Mouse (Mus musculus): ENCODE results near the gene Tomm6. TPM values are rescaled to one million over a fixed set of nuclear protein-coding genes. Genes with fewer than 3 reads are reported as not detected.
A peak's percentile ranks its signal among the peaks of the same experiment; 100 is the strongest.

The Tomm6 gene
- 318 and 344 TPM in 2 replicates for polyA plus RNA-seq (2015; fragmentation: Nextera tagmentation; extraction: Ambion mirVana)

- Histone ChIP-seq H3K27ac (ENCODE audit: low read length) (peak within 1 kb of the TSS; percentile 72), H3K4me2 (replicated peaks; ENCODE audit: low read depth, low read length) (peak within 1 kb of the TSS; percentile 83), H3K9me3 (ENCODE audit: low read length) (no peaks in the 10 kb centered on the region), H3K27me3 (ENCODE audit: insufficient read depth, low read length) (no peaks in the 10 kb centered on the region), H3K36me3 (ENCODE audit: insufficient read depth, low read length) (peaks cover 21% of the 10 kb centered on the region; the same call in 1 of the 2 replicates), H3K4me1 (ENCODE audit: insufficient read depth, low read length) (peaks cover 15% of the 10 kb centered on the region), H3K4me3 (ENCODE audit: low read length) (peak within 1 kb of the TSS; percentile 75), H3K9ac (replicated peaks; ENCODE audit: low read length) (peak within 1 kb of the TSS; percentile 83)
- no peak for ATAC-seq (ENCODE audit: low FRiP score, low TSS enrichment)
- 0% methylated on average over 9 of the region's 9 CpGs for WGBS
Observed at GRCm38 (mm10) chr17:47688344-47688607, at the start of gene Tomm6. Gene Tomm6 (minus strand): TSS chr17:47688386.

- H3K27ac ChIP-seq (ENCODE audit: low read length), result peak overlapping the region; percentile 90
- H3K36me3 ChIP-seq (ENCODE audit: insufficient read depth, low read length), result no peaks in the 10 kb centered on the region
- under 1% methylated on average over 41 of the region's 60 CpGs for WGBS
Observed at GRCm38 (mm10) chr17:47737271-47738065, 49.3 kb upstream of the Tomm6 start.

GRCm38 (mm10) chr17:47736856-47737255 is 48.7 kb upstream of the Tomm6 start, which contains the start of gene Tfeb:
Gene Tfeb (plus strand): TSS chr17:47737030.
- peak within 1 kb of the TSS; percentile 90 for H3K27ac ChIP-seq (ENCODE audit: low read length)
- H3K27me3 ChIP-seq (ENCODE audit: insufficient read depth, low read length), result no peaks in the 10 kb centered on the region
- H3K9ac ChIP-seq (replicated peaks; ENCODE audit: low read length), result peak within 1 kb of the TSS; percentile 71
- H3K36me3 ChIP-seq (ENCODE audit: insufficient read depth, low read length), result no peaks in the 10 kb centered on the region
- peak; percentile 64 for ATAC-seq (ENCODE audit: low FRiP score, low TSS enrichment)
- peak within 1 kb of the TSS; percentile 62 for H3K4me3 ChIP-seq (ENCODE audit: low read length)
- peaks cover 17% of the 10 kb centered on the region for H3K4me1 ChIP-seq (ENCODE audit: insufficient read depth, low read length)
- H3K9me3 ChIP-seq (ENCODE audit: low read length), result no peaks in the 10 kb centered on the region
- H3K4me2 ChIP-seq (replicated peaks; ENCODE audit: low read depth, low read length), result peak within 1 kb of the TSS; percentile 77
- under 1% methylated on average over 35 of the region's 47 CpGs for WGBS

More at GRCm38 (mm10) chr17:47737271-47738065, 49.3 kb upstream of the Tomm6 start:
- Histone ChIP-seq H3K9ac (replicated peaks; ENCODE audit: low read length) (peak overlapping the region; percentile 71), H3K9me3 (ENCODE audit: low read length) (no peaks in the 10 kb centered on the region), H3K4me1 (ENCODE audit: insufficient read depth, low read length) (peaks cover 17% of the 10 kb centered on the region), H3K27me3 (ENCODE audit: insufficient read depth, low read length) (no peaks in the 10 kb centered on the region), H3K4me2 (replicated peaks; ENCODE audit: low read depth, low read length) (peak overlapping the region; percentile 77), H3K4me3 (ENCODE audit: low read length) (peak overlapping the region; percentile 62)
- peak; percentile 93 for ATAC-seq (ENCODE audit: low FRiP score, low TSS enrichment)

- H3K9ac ChIP-seq (replicated peaks; ENCODE audit: low read length), result no peak overlapping the region
- no peaks in the 10 kb centered on the region for H3K9me3 ChIP-seq (ENCODE audit: low read length)
- 65% methylated on average over 14 of the region's 14 CpGs for WGBS
Observed at GRCm38 (mm10) chr17:47735553-47736100, 47.4 kb upstream of the Tomm6 start.

GRCm38 (mm10) chr17:47730633-47731575 is 42.7 kb upstream of the Tomm6 start:
- Histone ChIP-seq H3K27me3 (ENCODE audit: insufficient read depth, low read length) (no peaks in the 10 kb centered on the region), H3K4me3 (ENCODE audit: low read length) (no peak overlapping the region), H3K9ac (replicated peaks; ENCODE audit: low read length) (no peak overlapping the region), H3K9me3 (ENCODE audit: low read length) (no peaks in the 10 kb centered on the region), H3K27ac (ENCODE audit: low read length) (no peak overlapping the region), H3K4me1 (ENCODE audit: insufficient read depth, low read length) (peaks cover 8% of the 10 kb centered on the region), H3K36me3 (ENCODE audit: insufficient read depth, low read length) (no peaks in the 10 kb centered on the region), H3K4me2 (replicated peaks; ENCODE audit: low read depth, low read length) (no peak overlapping the region)
- peak; percentile 57; the same call in 1 of the 2 replicates for ATAC-seq (ENCODE audit: low FRiP score, low TSS enrichment)
- 48% methylated on average over 24 of the region's 24 CpGs for WGBS

More at GRCm38 (mm10) chr17:47735553-47736100, 47.4 kb upstream of the Tomm6 start:
- no peak overlapping the region for H3K27ac ChIP-seq (ENCODE audit: low read length)
- no peak overlapping the region for H3K4me3 ChIP-seq (ENCODE audit: low read length)
- H3K27me3 ChIP-seq (ENCODE audit: insufficient read depth, low read length), result no peaks in the 10 kb centered on the region
- no peaks in the 10 kb centered on the region for H3K36me3 ChIP-seq (ENCODE audit: insufficient read depth, low read length)
- H3K4me1 ChIP-seq (ENCODE audit: insufficient read depth, low read length), result peaks cover 23% of the 10 kb centered on the region
- ATAC-seq (ENCODE audit: low FRiP score, low TSS enrichment), result no peak
- no peak overlapping the region for H3K4me2 ChIP-seq (replicated peaks; ENCODE audit: low read depth, low read length)

GRCm38 (mm10) chr17:47726566-47726965 is 38.4 kb upstream of the Tomm6 start, which contains the start of gene Pgc:
Gene Pgc (plus strand): TSS chr17:47726842.
- Histone ChIP-seq H3K36me3 (ENCODE audit: insufficient read depth, low read length) (no peaks in the 10 kb centered on the region), H3K27ac (ENCODE audit: low read length) (no peak within 1 kb of the TSS), H3K4me2 (replicated peaks; ENCODE audit: low read depth, low read length) (no peak within 1 kb of the TSS), H3K4me3 (ENCODE audit: low read length) (no peak within 1 kb of the TSS), H3K27me3 (ENCODE audit: insufficient read depth, low read length) (no peaks in the 10 kb centered on the region), H3K4me1 (ENCODE audit: insufficient read depth, low read length) (peaks cover 8% of the 10 kb centered on the region), H3K9me3 (ENCODE audit: low read length) (no peaks in the 10 kb centered on the region), H3K9ac (replicated peaks; ENCODE audit: low read length) (no peak within 1 kb of the TSS)
- WGBS, result 67% methylated on average over 11 of the region's 11 CpGs
- no peak for ATAC-seq (ENCODE audit: low FRiP score, low TSS enrichment)

- no peak overlapping the region for H3K4me3 ChIP-seq (ENCODE audit: low read length)
- H3K36me3 ChIP-seq (ENCODE audit: insufficient read depth, low read length), result no peaks in the 10 kb centered on the region
- no peak overlapping the region for H3K4me2 ChIP-seq (replicated peaks; ENCODE audit: low read depth, low read length)
- ATAC-seq (ENCODE audit: low FRiP score, low TSS enrichment), result no peak
- H3K27ac ChIP-seq (ENCODE audit: low read length), result no peak overlapping the region
- no peaks in the 10 kb centered on the region for H3K4me1 ChIP-seq (ENCODE audit: insufficient read depth, low read length)
- no peaks in the 10 kb centered on the region for H3K27me3 ChIP-seq (ENCODE audit: insufficient read depth, low read length)
- no peak overlapping the region for H3K9ac ChIP-seq (replicated peaks; ENCODE audit: low read length)
- H3K9me3 ChIP-seq (ENCODE audit: low read length), result no peaks in the 10 kb centered on the region
- WGBS, result 81% methylated on average over 4 of the region's 4 CpGs
Observed at GRCm38 (mm10) chr17:47721183-47721582, 33.0 kb upstream of the Tomm6 start.

- Histone ChIP-seq H3K27me3 (ENCODE audit: insufficient read depth, low read length) (no peaks in the 10 kb centered on the region), H3K4me1 (ENCODE audit: insufficient read depth, low read length) (no peaks in the 10 kb centered on the region), H3K36me3 (ENCODE audit: insufficient read depth, low read length) (no peaks in the 10 kb centered on the region), H3K9me3 (ENCODE audit: low read length) (no peaks in the 10 kb centered on the region), H3K27ac (ENCODE audit: low read length) (no peak overlapping the region), H3K4me3 (ENCODE audit: low read length) (no peak overlapping the region), H3K4me2 (replicated peaks; ENCODE audit: low read depth, low read length) (no peak overlapping the region), H3K9ac (replicated peaks; ENCODE audit: low read length) (no peak overlapping the region)
- WGBS, result 58% methylated on average over 3 of the region's 3 CpGs
- ATAC-seq (ENCODE audit: low FRiP score, low TSS enrichment), result no peak
Observed at GRCm38 (mm10) chr17:47715037-47715436, 26.9 kb upstream of the Tomm6 start.

GRCm38 (mm10) chr17:47712889-47713571 is 24.8 kb upstream of the Tomm6 start:
- no peaks in the 10 kb centered on the region for H3K36me3 ChIP-seq (ENCODE audit: insufficient read depth, low read length)
- no peak overlapping the region for H3K4me2 ChIP-seq (replicated peaks; ENCODE audit: low read depth, low read length)
- no peak overlapping the region for H3K9ac ChIP-seq (replicated peaks; ENCODE audit: low read length)
- WGBS, result 61% methylated on average over 9 of the region's 22 CpGs
- no peaks in the 10 kb centered on the region for H3K4me1 ChIP-seq (ENCODE audit: insufficient read depth, low read length)
- ATAC-seq (ENCODE audit: low FRiP score, low TSS enrichment), result no peak
- no peaks in the 10 kb centered on the region for H3K9me3 ChIP-seq (ENCODE audit: low read length)
- H3K4me3 ChIP-seq (ENCODE audit: low read length), result no peak overlapping the region
- H3K27ac ChIP-seq (ENCODE audit: low read length), result no peak overlapping the region
- no peaks in the 10 kb centered on the region for H3K27me3 ChIP-seq (ENCODE audit: insufficient read depth, low read length)
